Mouse (Mus musculus) hindbrain, postnatal 0 days (tissue): ENCODE data around the gene Olfr56. TPM values are rescaled to one million over a fixed set of nuclear protein-coding genes. Genes with fewer than 3 reads are reported as not detected.
"Not testable (repeated sequence)": the region's sequence is repeated elsewhere in the genome, so short reads cannot be mapped to it uniquely, and the experiment has no call there.

ENCODE experiments used
- ATAC-seq: fragments of 200-750 bp; cut with Nextera tagmentation; 2 replicates; pipeline ENCODE4 v1.8.0; 2017; ENCODE audit warnings: mild to moderate bottlenecking, moderate TSS enrichment, moderate library complexity
- DNase-seq: peaks from one replicate; pipeline ENCODE4 v3.0.0-alpha.2; 2015; ENCODE audit warnings: low spot score
- H3K27ac ChIP-seq: fragments of 300-500 bp; sonication (generic); 2 replicates; pipeline ENCODE4 v1.5.1; 2014; ENCODE audit warnings: mild to moderate bottlenecking
- H3K27me3 ChIP-seq: fragments of 300-500 bp; sonication (generic); 2 replicates; pipeline ENCODE4 v1.6.1; 2014; ENCODE audit warnings: low read length, mixed read lengths; ENCODE audit not compliant: insufficient read depth
- H3K36me3 ChIP-seq: fragments of 300-500 bp; sonication (generic); 2 replicates; pipeline ENCODE4 v1.6.1; 2014; ENCODE audit warnings: low read length, mixed read lengths; ENCODE audit not compliant: insufficient read depth
- H3K4me1 ChIP-seq: fragments of 300-500 bp; sonication (generic); 2 replicates; pipeline ENCODE4 v1.6.1; 2014; ENCODE audit warnings: antibody characterized with exemption, low read length, mixed read lengths; ENCODE audit not compliant: insufficient read depth
- H3K4me2 ChIP-seq: fragments of 300-500 bp; sonication (generic); 2 replicates; pipeline ENCODE4 v1.6.1; 2014; ENCODE audit warnings: low read depth, mild to moderate bottlenecking, low read length, moderate library complexity, mixed read lengths
- H3K4me3 ChIP-seq: fragments of 300-500 bp; sonication (generic); 2 replicates; pipeline ENCODE4 v1.5.1; 2014; ENCODE audit warnings: low read length
- H3K9ac ChIP-seq: fragments of 300-500 bp; sonication (generic); replicated peaks from 2 replicates; pipeline ENCODE4 v1.6.1; 2014; ENCODE audit warnings: mild to moderate bottlenecking, low read length, moderate library complexity, mixed read lengths
- H3K9me3 ChIP-seq: fragments of 300-500 bp; sonication (generic); 2 replicates; pipeline ENCODE4 v1.6.1; 2016; ENCODE audit warnings: low read length, mixed read lengths
- CTCF ChIP-seq: IDR thresholded peaks from 2 replicates; pipeline ENCODE4 v1.5.1; 2016; ENCODE audit warnings: antibody characterized with exemption, control low read depth, low read depth
- WGBS: fragments of 180-500 bp; shearing (Covaris S2); extraction: QIAGEN DNeasy Blood & Tissue Kit; methylation state at CpG from one replicate; pipeline ENCODE4 v1.1.7; 2014; 5-methylcytosine and 5-hydroxymethylcytosine counted together
- polyA plus RNA-seq: library from polyadenylated mRNA; unstranded; fragments of >200 nt; fragmentation: Nextera tagmentation; extraction: Ambion mirVana; gene quantifications from 2 replicates; pipeline ENCODE4 v1.2.1, GENCODE M21; 2015
- total RNA-seq: library from RNA; depleted of rRNA; stranded (reverse); fragments of >200 nt; gene quantifications from 2 replicates; pipeline ENCODE4 v1.2.3, GENCODE M21; 2014; rRNA removed

The Olfr56 gene
- total and polyA plus RNA-seq, 2 experiments from 2014 or later, result 0.16 TPM; not detected in 1

DNA sequence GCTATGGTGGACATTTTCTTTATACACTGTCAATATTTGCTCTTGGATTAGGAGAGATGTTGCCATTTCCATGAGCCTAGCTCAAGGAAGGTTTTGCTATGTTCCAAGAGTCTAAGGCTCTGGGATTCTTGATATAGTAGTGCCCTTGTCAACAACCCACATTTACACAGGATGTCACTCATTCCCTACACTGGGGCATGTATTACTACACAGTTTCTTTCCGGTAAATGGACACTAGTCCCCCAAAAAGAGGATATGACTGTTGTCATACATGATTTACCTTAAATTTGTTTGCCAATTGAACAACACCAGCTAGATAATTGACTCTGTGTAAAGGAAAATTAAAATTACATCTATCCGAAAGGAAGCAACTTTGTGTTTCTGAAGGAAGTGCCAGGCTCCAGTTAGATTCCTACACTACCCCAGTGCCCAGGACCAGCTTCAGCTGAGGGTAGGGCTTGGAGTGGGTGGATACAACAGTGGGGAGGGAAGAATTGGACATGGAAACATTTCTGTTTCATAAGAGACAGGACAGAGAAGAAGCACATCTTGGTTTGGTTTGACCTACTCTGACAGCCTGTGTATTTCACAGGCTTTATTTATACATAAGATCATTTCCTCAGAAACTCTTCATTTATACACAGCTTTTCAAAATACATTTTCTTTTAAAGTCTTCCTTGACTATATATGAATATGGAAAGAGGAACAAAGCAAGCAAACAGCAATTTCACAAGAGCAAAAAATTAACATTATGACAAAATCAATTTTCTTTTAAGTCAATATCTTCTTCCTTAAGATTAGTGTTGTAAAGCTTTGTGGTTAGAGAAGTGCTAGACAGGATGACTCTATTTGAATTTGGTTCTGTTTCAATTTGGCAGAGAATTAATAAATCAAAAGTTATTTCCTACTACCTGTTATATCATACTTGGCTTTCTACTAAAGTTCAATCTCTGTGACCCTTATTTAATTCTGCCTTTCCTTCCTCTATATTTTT is 178.4 kb downstream of the Olfr56 start:
- no peak overlapping the region for H3K4me2 ChIP-seq
- WGBS, result 88% methylated on average over 2 of the region's 2 CpGs
- no peaks in the 10 kb centered on the region for H3K4me1 ChIP-seq
- no peaks in the 10 kb centered on the region for H3K36me3 ChIP-seq
- no peak for DNase-seq
- no peaks in the 10 kb centered on the region for H3K9me3 ChIP-seq
- no peak overlapping the region for H3K4me3 ChIP-seq
- ATAC-seq, result no peak
- no peak overlapping the region for H3K9ac ChIP-seq
- H3K27me3 ChIP-seq, result no peaks in the 10 kb centered on the region
- no peak for TF ChIP-seq CTCF
- no peak overlapping the region for H3K27ac ChIP-seq

- H3K4me1 ChIP-seq, result no peaks in the 10 kb centered on the region
- peak overlapping the region; percentile 40 for H3K4me3 ChIP-seq
- ATAC-seq (peak; percentile 82), DNase-seq (peak; percentile 28)
- WGBS, result 6% methylated on average over 50 of the region's 50 CpGs
- H3K36me3 ChIP-seq, result no peaks in the 10 kb centered on the region
- no peak overlapping the region for H3K27ac ChIP-seq
- H3K9me3 ChIP-seq, result no peaks in the 10 kb centered on the region
- peak overlapping the region; percentile 71 for H3K4me2 ChIP-seq
- H3K27me3 ChIP-seq, result no peaks in the 10 kb centered on the region
- TF ChIP-seq CTCF, result no peak; the same call in 1 of the 2 replicates
- H3K9ac ChIP-seq, result 0 out of 2 replicates have a peak overlapping the region, but pooled peaks have one; percentile 40
Measured at GRCm38 (mm10) chr11:49168839-49169611, 190.3 kb downstream of the Olfr56 start.

GRCm38 (mm10) chr11:49170576-49170975 is 191.9 kb downstream of the Olfr56 start:
- no peak for TF ChIP-seq CTCF
- Histone ChIP-seq H3K27ac (no peak overlapping the region), H3K9me3 (no peaks in the 10 kb centered on the region), H3K36me3 (no peaks in the 10 kb centered on the region), H3K4me1 (no peaks in the 10 kb centered on the region), H3K4me3 (no peak overlapping the region), H3K9ac (no peak overlapping the region), H3K4me2 (no peak overlapping the region), H3K27me3 (no peaks in the 10 kb centered on the region)
- DNase-seq (no peak), ATAC-seq (no peak)
- 91% methylated on average over 4 of the region's 4 CpGs for WGBS

GRCm38 (mm10) chr11:49175345-49175744 is 196.7 kb downstream of the Olfr56 start:
- ATAC-seq, result no peak
- H3K27ac ChIP-seq, result no peak overlapping the region
- WGBS, result 93% methylated on average over 8 of the region's 8 CpGs
- TF ChIP-seq CTCF, result no peak
- no peaks in the 10 kb centered on the region for H3K4me1 ChIP-seq
- no peak for DNase-seq
- H3K9ac ChIP-seq, result no peak overlapping the region
- no peaks in the 10 kb centered on the region for H3K36me3 ChIP-seq
- no peaks in the 10 kb centered on the region for H3K9me3 ChIP-seq
- no peak overlapping the region for H3K4me3 ChIP-seq
- H3K27me3 ChIP-seq, result no peaks in the 10 kb centered on the region
- H3K4me2 ChIP-seq, result no peak overlapping the region

DNA sequence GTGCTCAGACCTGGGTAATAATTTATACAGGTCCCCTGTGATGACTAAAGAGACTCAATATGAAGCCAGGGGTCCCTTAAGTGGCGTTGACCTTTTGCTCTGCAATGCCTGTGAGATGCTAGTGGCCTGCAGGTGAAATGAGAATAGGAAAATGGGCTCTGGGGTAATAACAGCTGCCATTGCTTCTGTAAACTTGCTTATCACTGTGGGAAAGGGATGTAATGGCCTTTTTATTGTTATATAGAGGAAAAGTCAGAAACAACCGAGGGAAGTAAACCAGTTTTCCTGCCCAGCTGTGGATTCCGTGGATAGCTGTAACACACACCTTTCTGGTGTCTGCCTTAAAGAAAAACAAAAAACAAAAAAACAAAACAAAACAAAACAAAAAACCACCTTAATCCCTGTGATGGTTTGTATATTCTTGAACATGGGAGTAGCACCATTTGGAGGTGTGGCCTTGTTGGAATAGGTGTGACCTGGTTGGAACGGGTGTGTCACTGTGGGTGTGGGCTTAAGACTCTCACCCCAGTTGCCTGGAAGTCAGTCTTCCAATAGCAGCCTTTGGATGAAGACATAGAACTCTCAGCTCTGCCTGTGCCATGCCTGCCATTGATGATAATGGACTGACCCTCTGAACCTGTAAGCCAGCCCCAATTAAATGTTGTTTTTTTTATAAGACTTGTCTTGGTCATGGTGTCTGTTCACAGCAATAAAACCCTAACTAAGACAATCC is 197.5 kb downstream of the Olfr56 start:
- not testable (repeated sequence) for H3K27ac ChIP-seq, ATAC-seq, H3K9ac ChIP-seq, H3K4me2 ChIP-seq, H3K9me3 ChIP-seq, DNase-seq, H3K4me1 ChIP-seq, H3K4me3 ChIP-seq, H3K36me3 ChIP-seq, H3K27me3 ChIP-seq
- 88% methylated on average over 4 of the region's 4 CpGs for WGBS

DNA sequence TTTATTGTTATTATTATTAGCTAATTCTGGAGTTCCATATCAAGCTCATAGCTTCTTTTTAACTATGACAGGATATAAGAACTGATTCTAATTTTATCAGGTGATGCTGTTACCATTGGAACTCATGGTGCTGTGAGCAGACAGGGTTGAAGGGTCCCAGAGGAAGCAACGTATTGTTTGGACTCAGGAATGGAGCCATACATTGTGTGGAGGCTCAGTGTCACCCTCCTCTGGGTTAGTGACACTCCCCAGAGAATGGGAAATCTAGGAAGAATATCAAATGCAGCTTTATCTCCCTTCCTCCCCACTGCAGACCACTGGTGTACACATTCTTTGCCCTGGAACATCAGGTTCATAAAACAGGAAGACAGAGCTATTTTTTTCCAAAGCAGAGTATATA is 204.5 kb downstream of the Olfr56 start:
- DNase-seq, result no peak
- ATAC-seq, result no peak
- H3K4me2 ChIP-seq, result no peak overlapping the region

More for the DNA sequence above, 204.5 kb downstream of the Olfr56 start:
- no peak overlapping the region for H3K4me3 ChIP-seq
- no peaks in the 10 kb centered on the region for H3K27me3 ChIP-seq
- H3K27ac ChIP-seq, result no peak overlapping the region
- no peaks in the 10 kb centered on the region for H3K36me3 ChIP-seq
- H3K9ac ChIP-seq, result no peak overlapping the region
- no peak for TF ChIP-seq CTCF
- 79% methylated on average over 1 of the region's 1 CpGs for WGBS
- H3K9me3 ChIP-seq, result no peaks in the 10 kb centered on the region
- no peaks in the 10 kb centered on the region for H3K4me1 ChIP-seq

Other genes starting within 250 kb of the Olfr56 start
- 897 and 958 TPM in 2 replicates for gene Rack1, start 178.6 kb upstream of the Olfr56 start, total RNA-seq
- 324 and 342 TPM in 2 replicates for gene Rack1, start 178.6 kb upstream of the Olfr56 start, polyA plus RNA-seq
- 42.1 and 43.3 TPM in 2 replicates for gene Trim41, start 161.5 kb upstream of the Olfr56 start, total RNA-seq
- gene Trim41, start 161.5 kb upstream of the Olfr56 start, polyA plus RNA-seq, result 5.5 and 7.1 TPM in 2 replicates
- 4.0 and 7.7 TPM in 2 replicates for gene Trim7, start 152.7 kb upstream of the Olfr56 start, total RNA-seq
- 3.7 TPM in 2 replicates for gene Trim7, start 152.7 kb upstream of the Olfr56 start, polyA plus RNA-seq
- gene Gm12184, start 152.2 kb upstream of the Olfr56 start, total RNA-seq, result 20.1 and 26.4 TPM in 2 replicates
- 5.7 and 6.0 TPM in 2 replicates for gene Gm12184, start 152.2 kb upstream of the Olfr56 start, polyA plus RNA-seq
- gene Irgm1, start 107.2 kb upstream of the Olfr56 start, total RNA-seq, result 5.8 and 6.0 TPM in 2 replicates
- gene Irgm1, start 107.2 kb upstream of the Olfr56 start, polyA plus RNA-seq, result 6.3 and 8.2 TPM in 2 replicates
- gene Gm5431, start 76.7 kb upstream of the Olfr56 start, total RNA-seq, result 0.10 and 0.18 TPM in 2 replicates
- gene Gm5431, start 76.7 kb upstream of the Olfr56 start, polyA plus RNA-seq, result 0.08 and 0.28 TPM in 2 replicates
- gene Psme2b, start 32.7 kb upstream of the Olfr56 start, total RNA-seq, result 0.32 and 0.37 TPM in 2 replicates
- gene Psme2b, start 32.7 kb upstream of the Olfr56 start, polyA plus RNA-seq, result 1.4 and 1.7 TPM in 2 replicates
- 0.75 and 0.84 TPM in 2 replicates for gene 9930111J21Rik1, start 509 bp downstream of the Olfr56 start, total RNA-seq
- 0.20 and 0.40 TPM in 2 replicates for gene 9930111J21Rik1, start 509 bp downstream of the Olfr56 start, polyA plus RNA-seq
- not detected in 2 replicates for gene Gm12185, start 13.3 kb downstream of the Olfr56 start, total RNA-seq
- gene Gm12185, start 13.3 kb downstream of the Olfr56 start, polyA plus RNA-seq, result 0.24 TPM in 1 of 2 replicates, not detected in the other
- not detected in 2 replicates for gene Tgtp1, start 15.3 kb downstream of the Olfr56 start, total RNA-seq
- gene Tgtp1, start 15.3 kb downstream of the Olfr56 start, polyA plus RNA-seq, result 0.09 and 0.35 TPM in 2 replicates
- gene 9930111J21Rik2, start 72.4 kb downstream of the Olfr56 start, total RNA-seq, result 0.78 and 1.7 TPM in 2 replicates
- 0.16 and 0.49 TPM in 2 replicates for gene 9930111J21Rik2, start 72.4 kb downstream of the Olfr56 start, polyA plus RNA-seq
- not detected in 2 replicates for gene Tgtp2, start 85.3 kb downstream of the Olfr56 start, total RNA-seq
- gene Tgtp2, start 85.3 kb downstream of the Olfr56 start, polyA plus RNA-seq, result 0.20 and 0.52 TPM in 2 replicates
- 0.68 TPM in 1 of 2 replicates, not detected in the other for gene Ifi47, start 97.7 kb downstream of the Olfr56 start, total RNA-seq
- 1.2 and 1.6 TPM in 2 replicates for gene Ifi47, start 97.7 kb downstream of the Olfr56 start, polyA plus RNA-seq
- gene Olfr1396, start 136.0 kb downstream of the Olfr56 start, total RNA-seq, result not detected in 2 replicates
- not detected in 2 replicates for gene Olfr1396, start 136.0 kb downstream of the Olfr56 start, polyA plus RNA-seq
- not detected in 2 replicates for gene Olfr1395, start 163.4 kb downstream of the Olfr56 start, total RNA-seq
- not detected in 2 replicates for gene Olfr1395, start 163.4 kb downstream of the Olfr56 start, polyA plus RNA-seq
- not detected in 2 replicates for gene Olfr1394, start 175.5 kb downstream of the Olfr56 start, total RNA-seq
- not detected in 2 replicates for gene Olfr1394, start 175.5 kb downstream of the Olfr56 start, polyA plus RNA-seq
- gene Btnl9, start 208.3 kb downstream of the Olfr56 start, total RNA-seq, result 0.37 TPM in 1 of 2 replicates, not detected in the other
- gene Btnl9, start 208.3 kb downstream of the Olfr56 start, polyA plus RNA-seq, result 0.39 and 0.50 TPM in 2 replicates
- gene Zfp62, start 224.4 kb downstream of the Olfr56 start, total RNA-seq, result 20.2 and 25.0 TPM in 2 replicates
- gene Zfp62, start 224.4 kb downstream of the Olfr56 start, polyA plus RNA-seq, result 25.7 and 25.8 TPM in 2 replicates